Mouse (Mus musculus) testis, adult 2 months (tissue): ENCODE results near the gene Sox6. TPM values are rescaled to one million over a fixed set of nuclear protein-coding genes. Genes with fewer than 3 reads are reported as not detected.

Experiments used
- H3K27ac ChIP-seq: fragments of 200-500 bp; 2 replicates; pipeline ENCODE4 v1.5.1; 2012; ENCODE audit warnings: low read depth, low read length; ENCODE audit not compliant: control insufficient read depth, insufficient read depth
- H3K27me3 ChIP-seq: fragments of 200-500 bp; 2 replicates; pipeline ENCODE4 v1.6.1; 2012; ENCODE audit warnings: mild to moderate bottlenecking, low read length, moderate library complexity; ENCODE audit not compliant: control insufficient read depth, insufficient read depth
- H3K36me3 ChIP-seq: fragments of 200-500 bp; 2 replicates; pipeline ENCODE4 v1.6.1; 2012; ENCODE audit warnings: mild to moderate bottlenecking, low read length; ENCODE audit not compliant: control insufficient read depth, insufficient read depth
- H3K4me1 ChIP-seq: fragments of 200-500 bp; 2 replicates; pipeline ENCODE4 v1.6.1; 2012; ENCODE audit warnings: low read length; ENCODE audit not compliant: control insufficient read depth, insufficient read depth
- H3K4me3 ChIP-seq: fragments of 200-500 bp; 2 replicates; pipeline ENCODE4 v1.5.1; 2012; ENCODE audit warnings: low read depth, mild to moderate bottlenecking, low read length, moderate library complexity, mixed read lengths; ENCODE audit not compliant: control insufficient read depth
- CTCF ChIP-seq: fragments of 200-500 bp; IDR thresholded peaks from 2 replicates; pipeline ENCODE4 v1.5.1; 2012; ENCODE audit warnings: low read depth, mild to moderate bottlenecking, inconsistent platforms, low read length, moderate library complexity; ENCODE audit not compliant: control insufficient read depth, insufficient read depth, insufficient replicate concordance
- POLR2A ChIP-seq: fragments of 200-500 bp; IDR thresholded peaks from 2 replicates; pipeline ENCODE4 v1.6.1; 2012; ENCODE audit warnings: low read depth, mild to moderate bottlenecking, inconsistent platforms, low read length, moderate library complexity; ENCODE audit not compliant: control insufficient read depth
- polyA plus RNA-seq: library from polyadenylated mRNA; depleted of rRNA; stranded (reverse); fragments of >200 nt; gene quantifications from 2 replicates; pipeline ENCODE4 v1.2.3, GENCODE M21; 2012

Sox6 gene
- polyA plus RNA-seq, 1 experiment, result 137 TPM

GRCm38 (mm10) chr7:115840613-115841012 is 198.0 kb downstream of the Sox6 start:
- H3K27ac ChIP-seq, result no peak overlapping the region
- TF ChIP-seq CTCF, result no peak
- no peak for TF ChIP-seq POLR2A

GRCm38 (mm10) chr7:115835005-115835404 is 203.6 kb downstream of the Sox6 start:
- Histone ChIP-seq H3K27me3 (no peaks in the 10 kb centered on the region), H3K4me3 (no peak overlapping the region), H3K36me3 (no peaks in the 10 kb centered on the region), H3K4me1 (no peaks in the 10 kb centered on the region), H3K27ac (no peak overlapping the region)
- no peak for TF ChIP-seq POLR2A
- no peak for TF ChIP-seq CTCF

More at GRCm38 (mm10) chr7:115840613-115841012, 198.0 kb downstream of the Sox6 start:
- Histone ChIP-seq H3K4me1 (no peaks in the 10 kb centered on the region), H3K4me3 (no peak overlapping the region), H3K27me3 (no peaks in the 10 kb centered on the region), H3K36me3 (no peaks in the 10 kb centered on the region)

GRCm38 (mm10) chr7:115833701-115834100 is 204.9 kb downstream of the Sox6 start:
- no peaks in the 10 kb centered on the region for H3K36me3 ChIP-seq
- H3K27ac ChIP-seq, result no peak overlapping the region
- no peak overlapping the region for H3K4me3 ChIP-seq
- no peaks in the 10 kb centered on the region for H3K27me3 ChIP-seq
- H3K4me1 ChIP-seq, result no peaks in the 10 kb centered on the region
- no peak for TF ChIP-seq CTCF
- TF ChIP-seq POLR2A, result no peak

- Histone ChIP-seq H3K4me3 (no peak overlapping the region), H3K27me3 (no peaks in the 10 kb centered on the region), H3K36me3 (no peaks in the 10 kb centered on the region), H3K27ac (no peak overlapping the region), H3K4me1 (no peaks in the 10 kb centered on the region)
- TF ChIP-seq CTCF (no peak), POLR2A (no peak)
These were observed 207.4 kb downstream of the Sox6 start for GRCm38 (mm10) chr7:115830938-115831873.

DNA sequence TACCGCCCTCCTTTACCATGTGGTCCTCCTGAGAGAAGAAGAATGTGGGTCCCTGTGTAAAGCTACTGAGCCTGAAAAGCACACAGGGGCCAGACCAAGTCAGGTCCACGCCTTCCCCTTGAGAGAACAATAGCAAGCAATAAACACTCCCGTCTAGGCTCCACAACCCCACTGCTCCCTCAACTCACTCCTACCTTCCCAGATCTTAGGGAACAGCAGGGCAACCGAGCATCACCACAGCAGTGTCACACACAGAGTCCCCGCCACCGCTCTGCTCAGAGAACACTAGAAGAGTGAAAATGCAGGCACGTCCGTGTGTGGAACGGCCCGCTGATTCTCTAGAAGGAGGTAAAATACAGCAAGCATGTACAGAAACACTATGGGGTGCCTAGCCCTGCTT is 208.2 kb downstream of the Sox6 start:
- no peaks in the 10 kb centered on the region for H3K36me3 ChIP-seq
- H3K27ac ChIP-seq, result no peak overlapping the region
- TF ChIP-seq CTCF, result no peak
- TF ChIP-seq POLR2A, result no peak
- H3K4me1 ChIP-seq, result no peaks in the 10 kb centered on the region
- no peaks in the 10 kb centered on the region for H3K27me3 ChIP-seq
- no peak overlapping the region for H3K4me3 ChIP-seq

- no peaks in the 10 kb centered on the region for H3K4me1 ChIP-seq
- TF ChIP-seq POLR2A, result no peak
- TF ChIP-seq CTCF, result no peak
These were observed 208.8 kb downstream of the Sox6 start for GRCm38 (mm10) chr7:115829756-115830155.

DNA sequence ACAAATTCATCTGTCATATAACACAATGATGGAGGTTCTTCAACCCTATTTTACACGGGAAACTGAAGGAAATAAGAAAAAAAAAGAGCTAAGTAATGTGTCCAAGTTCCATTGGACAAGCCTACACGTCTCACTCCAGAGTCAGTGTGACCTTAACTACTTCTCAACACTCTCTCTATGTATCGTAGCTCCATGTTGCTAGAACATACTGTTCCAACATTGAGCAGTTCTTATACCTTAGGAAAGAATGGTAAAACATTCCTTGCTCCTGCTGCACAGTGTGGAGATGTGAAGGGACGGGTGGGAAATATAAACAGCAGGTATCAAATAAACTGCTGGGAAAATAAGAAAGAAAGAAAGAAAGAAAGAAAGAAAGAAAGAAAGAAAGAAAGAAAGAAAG is 209.3 kb downstream of the Sox6 start:
- TF ChIP-seq CTCF (no peak), POLR2A (no peak)
- H3K36me3 ChIP-seq, result no peaks in the 10 kb centered on the region
- H3K27ac ChIP-seq, result no peak overlapping the region
- no peaks in the 10 kb centered on the region for H3K4me1 ChIP-seq
- no peak overlapping the region for H3K4me3 ChIP-seq
- H3K27me3 ChIP-seq, result no peaks in the 10 kb centered on the region

More at GRCm38 (mm10) chr7:115829756-115830155, 208.8 kb downstream of the Sox6 start:
- Histone ChIP-seq H3K27ac (no peak overlapping the region), H3K4me3 (no peak overlapping the region), H3K27me3 (no peaks in the 10 kb centered on the region), H3K36me3 (no peaks in the 10 kb centered on the region)

GRCm38 (mm10) chr7:115825295-115825694 is 213.3 kb downstream of the Sox6 start:
- no peak overlapping the region for H3K4me3 ChIP-seq
- TF ChIP-seq CTCF (no peak), POLR2A (no peak)
- H3K27ac ChIP-seq, result no peak overlapping the region
- H3K36me3 ChIP-seq, result no peaks in the 10 kb centered on the region
- no peaks in the 10 kb centered on the region for H3K4me1 ChIP-seq
- no peaks in the 10 kb centered on the region for H3K27me3 ChIP-seq
